Mouse (Mus musculus) MEL (cell line): ENCODE measurements around the gene Yif1a.

Experiments used
- CTCF ChIP-seq, 3 experiments: IDR thresholded peaks in 2 of 3; conservative IDR thresholded peaks in 1 of 3; 2 replicates each; pipeline ENCODE4 v1.5.1; 2011 to 2012; ENCODE audit warnings: low read length in 3 of 3, low read depth in 2 of 3, mild to moderate bottlenecking in 2 of 3, improper control_type of control experiment in 1 of 3, inconsistent platforms in 1 of 3, mixed read lengths in 1 of 3, moderate library complexity in 1 of 3; ENCODE audit not compliant: control insufficient read depth in 1 of 3, insufficient read depth in 1 of 3, poor library complexity in 1 of 3, severe bottlenecking in 1 of 3
- MYC ChIP-seq: IDR thresholded peaks from 2 replicates; pipeline ENCODE4 v1.6.1; 2011; ENCODE audit warnings: low read depth, mild to moderate bottlenecking, low read length, improper control_type of control experiment, moderate library complexity
- RAD21 ChIP-seq: IDR thresholded peaks from 2 replicates; pipeline ENCODE4 v1.6.1; 2011; ENCODE audit warnings: mild to moderate bottlenecking, low read depth, low read length, improper control_type of control experiment
- TBP ChIP-seq: IDR thresholded peaks from 2 replicates; pipeline ENCODE4 v1.8.0; 2011; ENCODE audit warnings: low read depth, low read length, improper control_type of control experiment

DNA sequence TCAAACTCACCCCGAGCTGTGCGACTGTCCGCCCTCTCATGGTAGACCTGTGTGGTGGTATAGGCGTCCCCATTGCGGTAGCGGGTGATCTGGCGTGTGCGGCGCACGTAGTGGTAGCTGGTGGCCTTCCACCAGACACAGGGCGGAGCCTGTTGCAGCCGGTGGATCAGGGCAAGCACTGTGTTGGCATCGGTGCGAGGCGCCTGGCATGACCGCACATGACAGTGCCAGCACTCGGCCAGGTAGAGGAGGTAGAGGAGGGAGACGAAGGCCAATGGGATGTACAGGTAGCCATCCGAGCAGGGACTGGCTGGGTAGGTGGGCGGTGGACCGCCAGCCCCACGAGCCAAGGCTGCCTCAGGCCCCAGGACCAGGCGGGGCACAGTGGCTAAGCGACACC is 5.7 kb upstream of the Yif1a start:
- TF ChIP-seq RAD21, result no peak
- TF ChIP-seq CTCF (IDR thresholded peaks at IDR 0.05 in 2 of 3, conservative IDR thresholded peaks at IDR 0.05 in 1 of 3; ENCODE audit: control insufficient read depth in 1 of 3, insufficient read depth in 1 of 3, low read depth in 2 of 3, low read length in 3 of 3, poor library complexity in 1 of 3, severe bottlenecking in 1 of 3), result no peak
- TF ChIP-seq TBP, result no peak
- no peak for TF ChIP-seq MYC
